Mouse (Mus musculus) gonadal fat pad, adult 2 months (tissue): ENCODE measurements around the gene Mrgprb3. TPM values are rescaled to one million over a fixed set of nuclear protein-coding genes. Genes with fewer than 3 reads are reported as not detected.

Experiments
- DNase-seq: peaks from one replicate; pipeline ENCODE4 v3.0.0-alpha.2; 2012; ENCODE audit warnings: low read depth
- polyA plus RNA-seq: library from polyadenylated mRNA; depleted of rRNA; stranded (reverse); fragments of >200 nt; gene quantifications from 2 replicates; pipeline ENCODE4 v1.2.3, GENCODE M21; 2012; rRNA removed

Gene Mrgprb3
- not detected in 2 replicates for polyA plus RNA-seq

DNA sequence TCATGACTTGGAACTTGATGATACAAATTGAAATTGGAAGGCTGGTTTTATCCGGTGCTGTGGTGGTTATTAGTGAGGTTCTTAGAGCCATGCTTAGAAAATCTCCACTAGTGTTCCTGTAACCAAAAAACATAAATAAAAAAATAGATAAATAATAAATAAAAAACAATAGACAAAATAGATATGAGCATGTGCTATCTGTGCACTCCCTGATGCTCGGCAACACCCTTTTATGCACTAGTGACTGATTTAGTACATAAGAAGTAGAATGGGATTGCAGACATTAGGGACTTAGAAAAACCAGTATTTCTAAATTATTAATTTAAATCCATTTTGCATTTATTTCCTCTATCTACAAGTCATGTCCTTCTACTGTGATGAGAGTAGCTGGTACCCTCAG lies at the start of gene Mrgprb3:
Mrgprb3 (minus strand) TSS at position 101 of the 400 bp plus-strand sequence.
- no peak for DNase-seq

Other genes starting within 250 kb of the Mrgprb3 start
- gene Mrgprb1, start 187.5 kb downstream of the Mrgprb3 start, polyA plus RNA-seq = 0.03 and 0.33 TPM in 2 replicates
- gene Mrgprx2, start 144.5 kb downstream of the Mrgprb3 start, polyA plus RNA-seq = 0.01 TPM in 1 of 2 replicates, not detected in the other
- gene Mrgprb2, start 85.7 kb downstream of the Mrgprb3 start, polyA plus RNA-seq = 0.09 and 0.22 TPM in 2 replicates
- gene Zdhhc13, start 145.2 kb upstream of the Mrgprb3 start, polyA plus RNA-seq = 10.4 and 10.9 TPM in 2 replicates
- 0.22 TPM in 1 of 2 replicates, not detected in the other for gene Csrp3, start 204.2 kb upstream of the Mrgprb3 start, polyA plus RNA-seq
- gene E2f8, start 237.8 kb upstream of the Mrgprb3 start, polyA plus RNA-seq = 0.43 and 0.44 TPM in 2 replicates